Mouse (Mus musculus) hindbrain, embryonic 14.5 days (tissue): ENCODE measurements at regions not wholly inside any gene's neighbourhood (a gene's known extent, or its start where the extent isn't known, plus 50 kb on each side); places are given as distances from the start of the nearest gene placed in this dataset.

ENCODE experiments used
- ATAC-seq: fragments of 200-750 bp; cut with Nextera tagmentation; 2 replicates; pipeline ENCODE4 v1.8.0; 2017; ENCODE audit warnings: moderate number of reproducible peaks, mild to moderate bottlenecking, moderate TSS enrichment, moderate library complexity; ENCODE audit not compliant: low FRiP score
- DNase-seq: peaks from one replicate; pipeline ENCODE4 v3.0.0-alpha.2; 2015; ENCODE audit warnings: low spot score
- H3K27ac ChIP-seq: fragments of 300-500 bp; sonication (generic); 2 replicates; pipeline ENCODE4 v1.5.1; 2014; ENCODE audit warnings: mild to moderate bottlenecking, moderate library complexity
- H3K27me3 ChIP-seq: fragments of 300-500 bp; sonication (generic); 2 replicates; pipeline ENCODE4 v1.6.1; 2014; ENCODE audit warnings: mild to moderate bottlenecking, low read length, mixed read lengths; ENCODE audit not compliant: control insufficient read depth, insufficient read depth
- H3K36me3 ChIP-seq: fragments of 300-500 bp; sonication (generic); replicated peaks from 2 replicates; pipeline ENCODE4 v1.6.1; 2014; ENCODE audit not compliant: control insufficient read depth, insufficient read depth
- H3K4me1 ChIP-seq: fragments of 300-500 bp; sonication (generic); replicated peaks from 2 replicates; pipeline ENCODE4 v1.6.1; 2014; ENCODE audit warnings: antibody characterized with exemption, low read length, mixed read lengths; ENCODE audit not compliant: control insufficient read depth, insufficient read depth
- H3K4me2 ChIP-seq: fragments of 300-500 bp; sonication (generic); replicated peaks from 2 replicates; pipeline ENCODE4 v1.6.1; 2014; ENCODE audit warnings: mild to moderate bottlenecking, moderate library complexity
- H3K4me3 ChIP-seq: fragments of 300-500 bp; sonication (generic); replicated peaks from 2 replicates; pipeline ENCODE4 v1.5.1; 2014; ENCODE audit warnings: mild to moderate bottlenecking, low read length
- H3K9ac ChIP-seq: fragments of 300-500 bp; sonication (generic); 2 replicates; pipeline ENCODE4 v1.6.1; 2014
- H3K9me3 ChIP-seq: fragments of 300-500 bp; sonication (generic); 2 replicates; pipeline ENCODE4 v1.6.1; 2016; ENCODE audit warnings: low read length; ENCODE audit not compliant: control insufficient read depth
- WGBS: fragments of 180-500 bp; shearing (Covaris S2); extraction: QIAGEN DNeasy Blood & Tissue Kit; methylation state at CpG from one replicate; pipeline ENCODE4 v1.1.7; 2014; 5-methylcytosine and 5-hydroxymethylcytosine counted together

- 89% methylated on average over 5 of the region's 5 CpGs for WGBS
- Histone ChIP-seq H3K27ac (no peak overlapping the region), H3K36me3 (no peaks in the 10 kb centered on the region), H3K4me3 (no peak overlapping the region), H3K4me1 (no peaks in the 10 kb centered on the region), H3K4me2 (no peak overlapping the region), H3K27me3 (no peaks in the 10 kb centered on the region), H3K9me3 (no peaks in the 10 kb centered on the region), H3K9ac (no peak overlapping the region)
- DNase-seq (no peak), ATAC-seq (no peak)
Measured at GRCm38 (mm10) chr8:56915362-56915761, 364.5 kb downstream of the Fbxo8 start.

DNA sequence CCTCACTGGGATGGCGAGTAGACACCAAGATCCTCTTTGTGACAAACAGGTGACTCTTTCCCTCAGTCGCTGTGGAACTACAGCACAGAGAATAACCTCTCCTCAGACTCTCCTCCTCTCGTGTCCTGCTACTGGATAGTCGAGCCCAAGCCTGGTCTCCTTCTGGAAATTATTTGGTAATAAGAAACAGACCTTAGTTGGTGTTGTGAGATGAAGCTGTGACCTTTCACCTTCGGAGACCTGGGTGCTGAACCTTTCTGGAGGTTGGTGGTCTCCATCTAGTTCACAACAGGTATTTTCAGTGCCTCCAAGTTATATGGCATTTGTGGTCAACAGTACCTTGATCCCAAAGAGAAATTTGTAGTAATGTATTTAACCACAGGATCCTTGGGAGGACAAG is 365.1 kb downstream of the Fbxo8 start:
- no peak overlapping the region for H3K4me2 ChIP-seq
- DNase-seq (no peak), ATAC-seq (no peak)
- no peaks in the 10 kb centered on the region for H3K9me3 ChIP-seq
- H3K27ac ChIP-seq: no peak overlapping the region
- H3K4me1 ChIP-seq: no peaks in the 10 kb centered on the region
- 82% methylated on average over 5 of the region's 5 CpGs for WGBS
- H3K27me3 ChIP-seq: no peaks in the 10 kb centered on the region
- no peak overlapping the region for H3K9ac ChIP-seq
- no peak overlapping the region for H3K4me3 ChIP-seq
- H3K36me3 ChIP-seq: no peaks in the 10 kb centered on the region

GRCm38 (mm10) chr8:56924724-56925123 is 373.8 kb downstream of the Fbxo8 start:
- no peak overlapping the region for H3K4me3 ChIP-seq
- WGBS: 45% methylated on average over 1 of the region's 1 CpGs
- no peaks in the 10 kb centered on the region for H3K4me1 ChIP-seq
- no peaks in the 10 kb centered on the region for H3K9me3 ChIP-seq
- no peak overlapping the region for H3K4me2 ChIP-seq
- H3K36me3 ChIP-seq: no peaks in the 10 kb centered on the region
- ATAC-seq: no peak
- H3K9ac ChIP-seq: no peak overlapping the region
- no peaks in the 10 kb centered on the region for H3K27me3 ChIP-seq
- no peak overlapping the region for H3K27ac ChIP-seq
- no peak for DNase-seq

DNA sequence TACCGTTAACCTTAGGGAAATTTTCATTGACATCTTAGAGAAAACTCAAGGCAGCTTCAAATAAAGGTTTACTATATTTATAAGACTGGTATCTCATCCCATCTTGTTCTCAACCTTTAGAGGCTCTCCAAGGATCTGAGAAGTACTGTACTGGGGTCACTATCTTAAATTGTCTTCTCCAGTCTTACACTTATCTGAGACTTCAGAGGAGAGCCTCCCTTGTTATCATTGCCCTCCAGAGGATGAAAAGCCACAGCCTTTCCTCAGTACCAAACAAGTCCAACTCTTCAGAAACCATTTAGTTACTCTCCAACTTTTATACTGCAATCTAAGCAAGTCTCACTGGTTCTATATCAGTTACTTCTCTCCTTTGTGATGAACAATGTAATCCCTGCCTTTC is 376.3 kb downstream of the Fbxo8 start:
- no peak overlapping the region for H3K9ac ChIP-seq
- no peaks in the 10 kb centered on the region for H3K4me1 ChIP-seq
- ATAC-seq: no peak
- no peaks in the 10 kb centered on the region for H3K27me3 ChIP-seq
- no peak overlapping the region for H3K27ac ChIP-seq
- WGBS: 90% methylated on average over 1 of the region's 1 CpGs
- no peaks in the 10 kb centered on the region for H3K9me3 ChIP-seq
- no peak for DNase-seq
- no peaks in the 10 kb centered on the region for H3K36me3 ChIP-seq
- H3K4me2 ChIP-seq: no peak overlapping the region
- no peak overlapping the region for H3K4me3 ChIP-seq

- WGBS: 48% methylated on average over 6 of the region's 6 CpGs
- ATAC-seq: no peak
- no peak for DNase-seq
Measured at GRCm38 (mm10) chr8:56929076-56929475, 378.2 kb downstream of the Fbxo8 start.

GRCm38 (mm10) chr8:56932421-56932820 is 381.5 kb downstream of the Fbxo8 start:
- DNase-seq: no peak

More at GRCm38 (mm10) chr8:56929076-56929475, 378.2 kb downstream of the Fbxo8 start:
- Histone ChIP-seq H3K9ac (no peak overlapping the region), H3K4me2 (no peak overlapping the region), H3K4me1 (no peaks in the 10 kb centered on the region), H3K27me3 (no peaks in the 10 kb centered on the region), H3K9me3 (no peaks in the 10 kb centered on the region), H3K4me3 (no peak overlapping the region), H3K36me3 (no peaks in the 10 kb centered on the region), H3K27ac (no peak overlapping the region)

DNA sequence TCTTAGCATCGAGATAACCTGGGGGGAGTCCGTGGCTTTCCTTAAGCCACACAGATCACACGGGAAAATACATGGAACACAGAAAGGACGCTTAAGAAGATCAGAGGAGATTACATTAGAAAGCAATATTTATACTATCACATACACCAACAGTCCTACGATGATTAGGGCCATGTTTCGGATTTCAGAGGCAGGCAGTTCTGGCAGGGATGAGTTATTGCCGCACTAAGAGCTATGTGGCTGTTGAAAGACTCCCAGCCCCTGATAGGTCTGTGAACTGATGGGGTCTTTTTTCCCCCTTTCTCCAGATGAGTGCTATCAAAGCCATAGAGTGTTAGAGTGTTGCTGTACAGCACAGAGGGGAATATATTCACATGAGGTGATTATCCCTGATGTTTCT is 358.6 kb upstream of the Hand2 start:
- no peaks in the 10 kb centered on the region for H3K4me1 ChIP-seq
- no peaks in the 10 kb centered on the region for H3K36me3 ChIP-seq
- no peak overlapping the region for H3K9ac ChIP-seq
- ATAC-seq (no peak), DNase-seq (no peak)
- no peak overlapping the region for H3K27ac ChIP-seq
- no peaks in the 10 kb centered on the region for H3K9me3 ChIP-seq
- no peak overlapping the region for H3K4me3 ChIP-seq
- H3K27me3 ChIP-seq: no peaks in the 10 kb centered on the region
- WGBS: 85% methylated on average over 7 of the region's 7 CpGs
- no peak overlapping the region for H3K4me2 ChIP-seq

More at GRCm38 (mm10) chr8:56932421-56932820, 381.5 kb downstream of the Fbxo8 start:
- H3K9ac ChIP-seq: no peak overlapping the region
- H3K4me1 ChIP-seq: no peaks in the 10 kb centered on the region
- no peaks in the 10 kb centered on the region for H3K27me3 ChIP-seq
- no peak overlapping the region for H3K4me2 ChIP-seq
- H3K4me3 ChIP-seq: no peak overlapping the region
- H3K9me3 ChIP-seq: no peaks in the 10 kb centered on the region
- no peak for ATAC-seq
- 66% methylated on average over 6 of the region's 6 CpGs for WGBS
- no peaks in the 10 kb centered on the region for H3K36me3 ChIP-seq
- H3K27ac ChIP-seq: no peak overlapping the region

GRCm38 (mm10) chr8:56970311-56970710 is 350.5 kb upstream of the Hand2 start:
- 79% methylated on average over 3 of the region's 3 CpGs for WGBS
- no peaks in the 10 kb centered on the region for H3K36me3 ChIP-seq
- H3K9me3 ChIP-seq: no peaks in the 10 kb centered on the region
- no peaks in the 10 kb centered on the region for H3K4me1 ChIP-seq
- H3K4me3 ChIP-seq: no peak overlapping the region
- H3K9ac ChIP-seq: no peak overlapping the region
- no peaks in the 10 kb centered on the region for H3K27me3 ChIP-seq
- H3K4me2 ChIP-seq: no peak overlapping the region
- no peak overlapping the region for H3K27ac ChIP-seq
- DNase-seq: no peak
- ATAC-seq: no peak

- Histone ChIP-seq H3K9ac (no peak overlapping the region), H3K27me3 (no peaks in the 10 kb centered on the region), H3K9me3 (no peaks in the 10 kb centered on the region), H3K4me2 (no peak overlapping the region), H3K27ac (no peak overlapping the region), H3K4me3 (no peak overlapping the region), H3K4me1 (no peaks in the 10 kb centered on the region), H3K36me3 (no peaks in the 10 kb centered on the region)
- WGBS: 81% methylated on average over 2 of the region's 2 CpGs
- ATAC-seq (no peak), DNase-seq (no peak)
Measured at GRCm38 (mm10) chr8:56978994-56979393, 341.8 kb upstream of the Hand2 start.

GRCm38 (mm10) chr8:56979416-56979815 is 341.4 kb upstream of the Hand2 start:
- Histone ChIP-seq H3K27ac (no peak overlapping the region), H3K4me3 (no peak overlapping the region), H3K4me2 (no peak overlapping the region), H3K27me3 (no peaks in the 10 kb centered on the region), H3K9ac (no peak overlapping the region), H3K4me1 (no peaks in the 10 kb centered on the region), H3K36me3 (no peaks in the 10 kb centered on the region), H3K9me3 (no peaks in the 10 kb centered on the region)
- WGBS: 82% methylated on average over 13 of the region's 13 CpGs
- no peak for DNase-seq
- ATAC-seq: no peak
